Mouse (Mus musculus) hindbrain, embryonic 16.5 days (tissue): Measurements from ENCODE around the gene Gjb6. TPM values are rescaled to one million over a fixed set of nuclear protein-coding genes. Genes with fewer than 3 reads are reported as not detected.

Experiments
- ATAC-seq: fragments of 200-750 bp; cut with Nextera tagmentation; 2 replicates; pipeline ENCODE4 v1.8.0; 2017; ENCODE audit warnings: moderate TSS enrichment, moderate library complexity
- H3K27ac ChIP-seq: fragments of 300-500 bp; sonication (generic); 2 replicates; pipeline ENCODE4 v1.5.1; 2014; ENCODE audit warnings: low read depth, mild to moderate bottlenecking, control low read depth, low read length, moderate library complexity
- H3K27me3 ChIP-seq: fragments of 300-500 bp; sonication (generic); replicated peaks from 2 replicates; pipeline ENCODE4 v1.6.1; 2014; ENCODE audit warnings: low read length; ENCODE audit not compliant: control insufficient read depth, insufficient read depth
- H3K36me3 ChIP-seq: fragments of 300-500 bp; sonication (generic); 2 replicates; pipeline ENCODE4 v1.6.1; 2014; ENCODE audit warnings: mild to moderate bottlenecking, low read length, moderate library complexity, mixed read lengths; ENCODE audit not compliant: control insufficient read depth, insufficient read depth
- H3K4me1 ChIP-seq: fragments of 300-500 bp; sonication (generic); 2 replicates; pipeline ENCODE4 v1.6.1; 2014; ENCODE audit warnings: low read depth, low read length; ENCODE audit not compliant: control insufficient read depth, insufficient read depth
- H3K4me2 ChIP-seq: fragments of 300-500 bp; sonication (generic); 2 replicates; pipeline ENCODE4 v1.6.1; 2014; ENCODE audit warnings: mild to moderate bottlenecking, low read length, control low read depth, moderate library complexity
- H3K4me3 ChIP-seq: fragments of 300-500 bp; sonication (generic); 2 replicates; pipeline ENCODE4 v1.5.1; 2014; ENCODE audit warnings: mild to moderate bottlenecking, low read length, control low read depth, moderate library complexity
- H3K9ac ChIP-seq: fragments of 300-500 bp; sonication (generic); 2 replicates; pipeline ENCODE4 v1.6.1; 2014; ENCODE audit warnings: low read depth, mild to moderate bottlenecking, control low read depth, low read length, moderate library complexity
- H3K9me3 ChIP-seq: fragments of 300-500 bp; sonication (generic); 2 replicates; pipeline ENCODE4 v1.6.1; 2014; ENCODE audit warnings: mild to moderate bottlenecking, low read length, moderate library complexity; ENCODE audit not compliant: control insufficient read depth
- WGBS: fragments of 180-500 bp; shearing (Covaris S2); extraction: QIAGEN DNeasy Blood & Tissue Kit; methylation state at CpG from one replicate; pipeline ENCODE4 v1.1.7; 2014; 5-methylcytosine and 5-hydroxymethylcytosine counted together
- polyA plus RNA-seq: library from polyadenylated mRNA; unstranded; fragments of >200 nt; fragmentation: Nextera tagmentation; extraction: Ambion mirVana; gene quantifications from 2 replicates; pipeline ENCODE4 v1.2.1, GENCODE M21; 2015

Gjb6 gene
- polyA plus RNA-seq, 1 experiment from 2014 or later: 25.8 TPM

GRCm38 (mm10) chr14:57101623-57102022 lies 31.8 kb downstream of the Gjb6 start:
- WGBS: 87% methylated on average over 7 of the region's 7 CpGs
- H3K9ac ChIP-seq: no peak overlapping the region
- no peak overlapping the region for H3K4me3 ChIP-seq
- no peak for ATAC-seq
- no peaks in the 10 kb centered on the region for H3K36me3 ChIP-seq
- no peak overlapping the region for H3K27ac ChIP-seq
- no peak overlapping the region for H3K4me2 ChIP-seq
- H3K9me3 ChIP-seq: no peaks in the 10 kb centered on the region
- peaks cover 38% of the 10 kb centered on the region for H3K27me3 ChIP-seq
- peaks cover 9% of the 10 kb centered on the region for H3K4me1 ChIP-seq

GRCm38 (mm10) chr14:57095855-57096254 lies 37.6 kb downstream of the Gjb6 start:
- no peak for ATAC-seq
- Histone ChIP-seq H3K4me1 (no peaks in the 10 kb centered on the region), H3K4me2 (no peak overlapping the region), H3K4me3 (no peak overlapping the region), H3K27me3 (no peaks in the 10 kb centered on the region), H3K9ac (no peak overlapping the region), H3K36me3 (no peaks in the 10 kb centered on the region), H3K9me3 (no peaks in the 10 kb centered on the region), H3K27ac (no peak overlapping the region)
- 80% methylated on average over 4 of the region's 4 CpGs for WGBS

GRCm38 (mm10) chr14:57093029-57093428 lies 40.4 kb downstream of the Gjb6 start:
- H3K36me3 ChIP-seq: no peaks in the 10 kb centered on the region
- no peak overlapping the region for H3K4me2 ChIP-seq
- H3K9me3 ChIP-seq: 0 out of 2 replicates have a peak, but pooled peaks cover 2% of the 10 kb centered on the region
- H3K4me3 ChIP-seq: no peak overlapping the region
- H3K9ac ChIP-seq: no peak overlapping the region
- no peak for ATAC-seq
- 8% methylated on average over 8 of the region's 8 CpGs for WGBS
- no peak overlapping the region for H3K27ac ChIP-seq
- H3K4me1 ChIP-seq: no peaks in the 10 kb centered on the region
- no peaks in the 10 kb centered on the region for H3K27me3 ChIP-seq

- 66% methylated on average over 2 of the region's 2 CpGs for WGBS
- no peaks in the 10 kb centered on the region for H3K27me3 ChIP-seq
- H3K9ac ChIP-seq: no peak overlapping the region
- no peak for ATAC-seq
- no peaks in the 10 kb centered on the region for H3K4me1 ChIP-seq
- no peaks in the 10 kb centered on the region for H3K36me3 ChIP-seq
- H3K4me2 ChIP-seq: no peak overlapping the region
- 0 out of 2 replicates have a peak, but pooled peaks cover 4% of the 10 kb centered on the region for H3K9me3 ChIP-seq
- H3K27ac ChIP-seq: no peak overlapping the region
- no peak overlapping the region for H3K4me3 ChIP-seq
Measured at GRCm38 (mm10) chr14:57090001-57090400, 43.4 kb downstream of the Gjb6 start.

- no peak for ATAC-seq
- WGBS: 84% methylated on average over 7 of the region's 7 CpGs
- H3K4me2 ChIP-seq: no peak overlapping the region
- no peak overlapping the region for H3K27ac ChIP-seq
- 0 out of 2 replicates have a peak, but pooled peaks cover 4% of the 10 kb centered on the region for H3K9me3 ChIP-seq
- H3K9ac ChIP-seq: no peak overlapping the region
- no peaks in the 10 kb centered on the region for H3K27me3 ChIP-seq
- no peaks in the 10 kb centered on the region for H3K36me3 ChIP-seq
- H3K4me1 ChIP-seq: no peaks in the 10 kb centered on the region
- H3K4me3 ChIP-seq: no peak overlapping the region
Measured at GRCm38 (mm10) chr14:57089107-57089506, 44.3 kb downstream of the Gjb6 start.

GRCm38 (mm10) chr14:57084180-57084668 lies 49.2 kb downstream of the Gjb6 start:
- Histone ChIP-seq H3K4me1 (no peaks in the 10 kb centered on the region), H3K4me2 (no peak overlapping the region), H3K9ac (no peak overlapping the region), H3K9me3 (0 out of 2 replicates have a peak, but pooled peaks cover 4% of the 10 kb centered on the region), H3K27me3 (no peaks in the 10 kb centered on the region), H3K27ac (no peak overlapping the region), H3K36me3 (no peaks in the 10 kb centered on the region), H3K4me3 (no peak overlapping the region)
- 75% methylated on average over 11 of the region's 11 CpGs for WGBS
- ATAC-seq: no peak

- no peak overlapping the region for H3K4me2 ChIP-seq
- no peak for ATAC-seq
- H3K9ac ChIP-seq: no peak overlapping the region
- WGBS: 95% methylated on average over 1 of the region's 1 CpGs
- H3K4me1 ChIP-seq: no peaks in the 10 kb centered on the region
- H3K9me3 ChIP-seq: 0 out of 2 replicates have a peak, but pooled peaks cover 2% of the 10 kb centered on the region
- H3K27ac ChIP-seq: no peak overlapping the region
- no peaks in the 10 kb centered on the region for H3K27me3 ChIP-seq
- H3K36me3 ChIP-seq: no peaks in the 10 kb centered on the region
- H3K4me3 ChIP-seq: no peak overlapping the region
Measured at GRCm38 (mm10) chr14:57082863-57083262, 50.5 kb downstream of the Gjb6 start.

GRCm38 (mm10) chr14:57075537-57075936 lies 57.9 kb downstream of the Gjb6 start:
- H3K36me3 ChIP-seq: no peaks in the 10 kb centered on the region
- no peak overlapping the region for H3K4me3 ChIP-seq
- ATAC-seq: no peak
- H3K4me2 ChIP-seq: no peak overlapping the region
- no peaks in the 10 kb centered on the region for H3K27me3 ChIP-seq
- H3K9ac ChIP-seq: no peak overlapping the region
- H3K4me1 ChIP-seq: no peaks in the 10 kb centered on the region
- H3K27ac ChIP-seq: no peak overlapping the region
- 88% methylated on average over 6 of the region's 6 CpGs for WGBS
- no peaks in the 10 kb centered on the region for H3K9me3 ChIP-seq
